Comparison of ENCODE assay signal across 9 mouse cellular contexts in genomic region chr19:47264322-47265092, GRCm38 (mm10).
DNase-seq lines count a peak whose midpoint lies in the region; ATAC-seq lines count a peak whose summit lies in the region.
"Had no signal": no experiment of that assay in that cellular context is flagged by ENCODE, and none has a peak within 500 bp of the region (broad histone marks: within the 10 kb centered on the region; RNA-seq: fewer than 3 reads in every experiment).

No protein-coding gene starts in this region.

- WGBS in heart, embryonic 11.5 days (ENCODE audit: insufficient replicate concordance), result 42% methylated on average over 11 of the region's 11 CpGs
- 48% methylated on average over 11 of the region's 11 CpGs for WGBS in forebrain, embryonic 16.5 days
- 44% methylated on average over 11 of the region's 11 CpGs for WGBS in hindbrain, embryonic 16.5 days

- no peak overlapping the region for H3K9ac ChIP-seq in heart, embryonic 11.5 days (ENCODE audit: low read depth, low read length)
- H3K9ac ChIP-seq in forebrain, embryonic 16.5 days (replicated peaks; ENCODE audit: low read depth, low read length), result no peak overlapping the region
- H3K9ac ChIP-seq in hindbrain, embryonic 16.5 days (ENCODE audit: low read depth, low read length), result no peak overlapping the region

- DNase-seq in heart, adult 11 months, result peak; percentile 95
- DNase-seq in cerebellum, adult 18-20 months, result peak; percentile 87 to 90
- peak; percentile 63 to 78 for DNase-seq in layer of hippocampus, postnatal 25 days (ENCODE audit: extremely low spot score in 1 of 2, low spot score in 1 of 2)
- DNase-seq in right cerebral cortex, postnatal 14 days, result peak; percentile 79

- H3K4me2 ChIP-seq in heart, embryonic 11.5 days, result no peak overlapping the region
- H3K4me2 ChIP-seq in forebrain, embryonic 16.5 days (ENCODE audit: low read length), result no peak overlapping the region
- no peak overlapping the region for H3K4me2 ChIP-seq in hindbrain, embryonic 16.5 days (ENCODE audit: low read length)

- no peaks in the 10 kb centered on the region for H3K27me3 ChIP-seq in heart, embryonic 11.5 days (ENCODE audit: control insufficient read depth, insufficient read depth, low read length)
- no peaks in the 10 kb centered on the region for H3K27me3 ChIP-seq in forebrain, embryonic 16.5 days (replicated peaks; ENCODE audit: control insufficient read depth, insufficient read depth, low read length)
- no peaks in the 10 kb centered on the region for H3K27me3 ChIP-seq in hindbrain, embryonic 16.5 days (replicated peaks; ENCODE audit: control insufficient read depth, insufficient read depth, low read length)

- H3K4me3 ChIP-seq in heart, embryonic 11.5 days (ENCODE audit: low read depth, low read length), result no peak overlapping the region
- no peak overlapping the region for H3K4me3 ChIP-seq in forebrain, embryonic 16.5 days (replicated peaks; ENCODE audit: low read length)
- H3K4me3 ChIP-seq in hindbrain, embryonic 16.5 days (ENCODE audit: low read length), result no peak overlapping the region
- H3K4me3 ChIP-seq: megakaryocyte, embryonic 14.5 days had no signal

- no peak overlapping the region for H3K27ac ChIP-seq in heart, embryonic 11.5 days (ENCODE audit: low read depth, low read length)
- H3K27ac ChIP-seq in forebrain, embryonic 16.5 days (ENCODE audit: low read length), result no peak overlapping the region
- no peak overlapping the region for H3K27ac ChIP-seq in hindbrain, embryonic 16.5 days (ENCODE audit: low read depth, low read length)

- H3K36me3 ChIP-seq in heart, embryonic 11.5 days (ENCODE audit: control insufficient read depth, insufficient read depth, low read length), result peaks cover 27% of the 10 kb centered on the region
- H3K36me3 ChIP-seq in forebrain, embryonic 16.5 days (ENCODE audit: control insufficient read depth, insufficient read depth), result peaks cover 3% of the 10 kb centered on the region; the same call in 1 of the 2 replicates
- H3K36me3 ChIP-seq in hindbrain, embryonic 16.5 days (ENCODE audit: control insufficient read depth, insufficient read depth, low read length), result peaks cover 11% of the 10 kb centered on the region

- H3K9me3 ChIP-seq in heart, embryonic 11.5 days (replicated peaks; ENCODE audit: control insufficient read depth, low read length), result no peaks in the 10 kb centered on the region
- H3K9me3 ChIP-seq in forebrain, embryonic 16.5 days (ENCODE audit: control insufficient read depth, low read length), result no peaks in the 10 kb centered on the region
- no peaks in the 10 kb centered on the region for H3K9me3 ChIP-seq in hindbrain, embryonic 16.5 days (ENCODE audit: control insufficient read depth, low read length)
- H3K9me3 ChIP-seq: megakaryocyte, embryonic 14.5 days had no signal

- no peaks in the 10 kb centered on the region; the same call in 1 of the 2 replicates for H3K4me1 ChIP-seq in heart, embryonic 11.5 days (ENCODE audit: control insufficient read depth, insufficient read depth, low read length)
- no peaks in the 10 kb centered on the region for H3K4me1 ChIP-seq in forebrain, embryonic 16.5 days (replicated peaks; ENCODE audit: control insufficient read depth, insufficient read depth, low read length)
- H3K4me1 ChIP-seq in hindbrain, embryonic 16.5 days (ENCODE audit: control insufficient read depth, insufficient read depth, low read depth, low read length), result no peaks in the 10 kb centered on the region

- ATAC-seq in heart, embryonic 11.5 days (replicated peaks; ENCODE audit: insufficient number of reproducible peaks, low FRiP score, low TSS enrichment), result no peak
- ATAC-seq in forebrain, embryonic 16.5 days, result peak; percentile 74
- ATAC-seq in hindbrain, embryonic 16.5 days, result peak; percentile 68
- peak; percentile 56; the same call in 1 of the 2 replicates for ATAC-seq in megakaryocyte-erythroid progenitor cell, adult 5-6 weeks (replicated peaks; ENCODE audit: low FRiP score, low TSS enrichment, poor library complexity, severe bottlenecking)
